Mouse (Mus musculus) yolk sac, embryonic 10.5 days (tissue): ENCODE data around the gene Aktip.

Source experiments
- DNase-seq: peaks from one replicate; pipeline ENCODE4 v3.0.0-alpha.2; 2017; ENCODE audit warnings: low spot score

Gene Aktip

DNA sequence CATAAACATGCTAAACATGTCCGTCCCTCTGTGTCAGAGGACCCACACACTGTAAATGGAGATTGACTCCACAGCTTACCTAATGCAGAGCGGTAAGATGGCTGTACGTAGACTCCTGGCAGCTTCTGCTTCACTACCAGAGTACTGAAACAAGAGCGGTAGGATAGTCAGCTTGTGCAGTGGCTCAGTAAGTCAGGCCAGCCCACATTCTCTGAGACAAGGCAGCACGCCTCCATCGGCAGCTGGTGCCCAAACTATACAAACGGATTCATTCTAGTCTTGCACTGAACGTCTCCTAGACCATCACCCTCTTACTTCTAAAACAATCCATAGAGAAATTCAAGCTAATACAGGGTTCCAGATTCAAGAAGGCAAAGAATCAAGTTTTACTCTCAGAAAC, 73.0 kb downstream of the Aktip start:
- DNase-seq = no peak

DNA sequence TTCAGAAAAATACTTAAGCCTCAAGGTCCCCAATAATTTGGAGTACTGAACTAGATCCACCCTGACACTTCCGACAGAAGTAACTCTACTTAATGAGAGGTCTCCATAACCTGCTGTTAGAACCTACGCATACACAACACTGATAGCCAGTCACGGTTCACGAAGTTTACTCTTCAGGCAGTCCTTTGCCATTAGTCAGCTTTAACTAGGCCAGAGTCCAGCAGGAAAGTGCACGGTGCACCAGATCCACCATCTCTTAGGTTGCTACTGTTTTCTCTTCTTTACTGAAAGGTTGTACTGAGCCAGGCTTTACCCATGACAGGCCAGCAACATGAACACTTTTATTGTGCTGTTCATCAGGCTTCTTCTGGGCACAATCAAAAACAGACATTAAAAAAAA, 75.5 kb downstream of the Aktip start:
- peak; percentile 40 for DNase-seq

DNA sequence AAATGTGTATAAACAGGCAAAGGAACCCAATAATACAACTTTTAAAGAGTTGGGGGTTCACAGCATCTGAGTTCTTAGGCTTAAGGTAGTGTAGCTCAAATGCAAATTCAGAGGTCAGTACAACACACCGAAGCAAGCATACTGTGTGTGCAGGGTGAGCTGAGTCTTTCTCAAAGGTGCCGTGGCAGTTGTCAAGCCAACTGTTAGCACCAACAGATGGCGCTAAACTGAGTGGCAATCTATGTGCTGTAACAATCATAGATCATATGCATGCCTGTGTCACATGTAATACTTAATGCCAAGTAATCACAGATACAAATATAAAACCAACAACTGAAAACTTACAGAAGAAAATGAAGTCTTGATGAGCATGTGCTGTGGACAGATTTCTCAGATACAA, 81.6 kb downstream of the Aktip start:
- DNase-seq = no peak

DNA sequence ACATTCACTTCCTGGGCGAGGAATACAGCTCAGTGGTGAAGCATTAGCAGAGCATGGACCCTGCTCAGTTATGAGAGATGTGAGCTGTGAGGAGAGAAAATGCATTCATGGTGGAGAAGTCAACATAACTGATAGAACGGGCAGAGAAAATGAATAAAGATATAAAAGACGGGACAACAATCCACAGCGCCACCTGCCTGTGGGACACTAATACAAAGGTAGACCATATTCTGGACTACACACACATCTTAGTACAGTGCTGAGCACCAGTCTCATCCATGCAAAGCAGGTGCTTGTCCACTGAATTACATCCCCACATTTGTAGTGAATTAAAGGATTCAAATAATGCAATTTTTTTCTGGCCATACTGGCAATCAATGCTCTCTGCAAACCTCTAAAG, 82.2 kb downstream of the Aktip start:
- DNase-seq = no peak

DNA sequence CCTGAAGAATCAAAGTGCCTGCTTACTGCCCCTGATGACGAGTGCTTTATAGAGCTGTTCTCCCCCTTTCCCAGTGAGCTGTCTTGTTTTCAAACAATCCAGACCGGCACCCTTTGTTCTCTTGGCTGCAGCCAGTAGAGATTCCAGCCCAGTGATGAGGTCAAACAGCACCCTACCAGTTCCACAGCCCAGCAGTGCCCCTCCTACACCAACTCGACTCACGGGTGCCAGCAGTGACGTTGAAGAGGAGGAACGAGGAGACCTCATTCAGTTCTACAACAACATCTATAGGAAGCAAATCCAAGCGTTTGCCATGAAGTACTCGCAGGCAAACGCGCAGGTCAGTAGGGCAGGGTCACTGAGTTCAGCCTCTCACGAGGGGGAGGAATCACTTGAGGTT, 84.9 kb downstream of the Aktip start:
- peak; percentile 37 for DNase-seq

DNA sequence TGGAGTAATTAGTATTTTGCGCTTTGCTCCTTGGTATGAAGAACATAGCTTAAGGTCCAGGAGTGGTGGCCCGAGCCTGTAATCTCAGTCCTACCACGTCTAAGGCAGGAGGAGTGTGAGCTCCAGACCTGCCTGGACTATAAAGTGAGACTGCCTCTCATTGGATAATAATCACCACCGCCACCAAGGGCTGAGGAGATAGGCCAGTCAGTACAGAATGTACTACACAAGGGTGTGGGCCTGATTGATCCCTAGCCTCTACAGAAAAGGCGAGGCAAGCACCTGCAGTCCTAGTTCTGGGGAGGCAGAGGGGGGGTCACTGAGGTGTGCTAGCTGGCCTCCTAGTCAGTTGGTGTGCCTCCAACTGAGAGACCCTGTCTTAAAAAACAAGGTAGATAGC, 85.3 kb downstream of the Aktip start:
- no peak for DNase-seq

DNA sequence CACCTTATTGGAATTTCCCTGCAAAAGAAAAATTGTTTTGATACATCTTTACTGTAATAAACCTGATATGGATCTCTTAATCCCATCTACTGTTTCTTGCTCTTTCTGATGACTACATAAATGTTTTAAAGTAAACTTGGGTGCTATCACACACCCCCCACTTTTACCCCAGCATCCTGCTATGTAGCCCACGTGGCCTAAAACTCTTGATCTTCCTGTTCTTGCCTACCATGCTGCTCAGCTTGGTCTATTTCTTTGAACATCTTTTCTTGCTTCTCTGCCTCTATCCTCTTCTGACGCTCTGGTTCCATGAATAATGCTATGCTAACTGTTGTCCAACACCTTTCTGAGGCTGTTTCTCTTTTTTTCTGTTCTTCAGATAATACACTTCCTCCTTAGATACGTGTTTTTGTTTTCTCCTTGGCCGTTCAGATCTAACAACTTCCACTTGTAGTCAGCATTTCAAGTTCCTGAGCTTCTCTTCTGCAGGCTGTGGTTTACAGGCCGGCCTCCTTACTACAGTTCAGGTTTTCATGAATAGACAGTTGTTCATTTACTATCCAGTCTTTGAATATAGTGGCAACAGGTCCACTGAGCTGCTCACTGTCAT, 87.8 kb downstream of the Aktip start:
- DNase-seq = no peak

DNA sequence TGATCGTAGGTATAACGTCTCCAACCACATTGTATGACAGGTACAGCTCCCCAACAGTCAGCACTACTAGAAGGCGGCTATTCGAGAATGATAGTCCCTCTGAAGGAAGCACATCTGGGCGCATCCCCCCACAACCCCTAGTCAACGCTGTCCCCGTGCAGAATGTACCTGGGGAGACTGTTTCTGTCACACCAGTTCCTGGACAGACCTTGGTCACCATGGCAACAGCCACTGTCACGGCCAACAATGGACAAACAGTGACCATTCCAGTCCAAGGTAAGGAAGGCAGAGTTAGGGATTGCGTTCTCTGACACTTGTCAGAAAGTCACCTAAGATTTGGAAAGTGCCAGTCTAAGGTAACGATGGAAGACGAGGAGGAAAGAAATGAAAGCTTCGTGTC, 93.5 kb downstream of the Aktip start:
- no peak for DNase-seq

DNA sequence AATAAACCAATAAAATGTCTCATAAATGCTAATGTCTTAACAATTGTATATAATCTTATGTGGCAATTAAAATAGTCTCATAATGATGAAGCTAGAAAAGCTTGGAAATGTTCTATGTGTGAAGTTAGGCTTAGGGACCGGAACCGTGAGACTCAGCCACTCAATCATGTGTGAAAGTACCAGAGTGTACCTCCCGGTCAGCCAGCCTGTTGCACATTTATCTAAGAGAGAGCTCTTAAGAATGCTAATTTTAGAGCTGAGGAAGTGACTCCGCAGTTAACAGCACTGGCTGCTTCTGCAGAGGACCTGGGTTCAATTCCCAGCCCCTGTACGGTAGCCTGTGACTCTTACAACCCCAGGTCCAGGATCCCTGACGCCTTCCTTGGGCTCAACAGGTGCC, 101.7 kb downstream of the Aktip start:
- no peak for DNase-seq

DNA sequence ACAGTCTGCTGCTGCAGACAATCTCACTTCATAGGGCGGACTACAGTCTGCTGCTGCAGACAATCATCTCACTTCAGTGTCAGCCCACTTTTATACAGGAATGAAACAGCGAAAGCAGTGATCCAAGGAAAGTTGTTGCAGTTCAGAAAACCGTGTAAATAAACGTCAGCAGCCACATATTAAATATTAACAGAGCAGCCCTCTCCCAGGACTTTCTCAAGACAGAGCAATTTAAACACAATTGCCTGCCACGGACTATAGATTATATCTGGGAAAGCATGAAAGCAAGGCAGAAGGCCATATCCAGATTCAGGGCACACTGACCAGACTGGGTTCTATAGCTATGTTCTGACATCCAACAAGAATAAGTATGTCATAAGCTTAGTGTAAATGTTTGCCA, 105.6 kb downstream of the Aktip start:
- peak; percentile 13 for DNase-seq

DNA sequence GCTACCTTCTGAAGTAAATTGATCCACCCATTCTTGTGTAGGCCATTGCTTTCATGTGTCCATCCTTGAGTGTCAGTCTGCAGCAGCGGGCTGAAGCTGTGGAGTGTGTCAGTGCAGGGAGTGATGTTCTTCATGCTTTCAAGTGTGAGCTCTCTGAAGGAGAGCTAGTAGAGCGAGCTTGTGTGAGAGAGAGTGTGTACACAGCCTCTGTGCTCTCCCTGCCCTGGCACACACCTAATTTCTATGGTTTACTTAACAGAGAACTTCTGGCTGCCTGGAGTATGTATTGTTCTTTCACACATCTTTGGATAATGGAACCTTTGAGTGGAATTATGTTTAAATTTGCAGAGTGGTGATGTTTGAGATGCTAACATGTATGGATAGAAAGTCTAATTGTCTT, 110.2 kb downstream of the Aktip start:
- no peak for DNase-seq

DNA sequence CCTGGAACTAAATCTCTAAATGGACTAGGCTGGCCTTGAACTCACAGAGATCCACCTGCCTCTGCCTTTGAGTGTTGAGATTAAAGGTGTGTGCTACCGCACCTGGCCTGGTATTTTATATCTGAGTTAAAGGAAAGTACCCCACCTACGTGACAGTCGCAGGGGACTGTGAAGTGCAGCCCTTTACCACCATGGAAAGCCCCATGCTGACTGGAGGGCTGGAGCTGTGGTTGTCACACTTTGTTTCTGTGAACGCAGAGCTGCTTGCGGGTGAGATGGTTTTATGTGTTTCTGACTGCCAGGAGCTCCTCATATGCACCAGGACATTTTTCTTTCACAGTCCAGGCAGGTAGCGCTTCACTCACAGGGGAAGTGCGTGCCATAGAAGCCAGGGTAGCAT, 111.3 kb downstream of the Aktip start:
- no peak for DNase-seq

DNA sequence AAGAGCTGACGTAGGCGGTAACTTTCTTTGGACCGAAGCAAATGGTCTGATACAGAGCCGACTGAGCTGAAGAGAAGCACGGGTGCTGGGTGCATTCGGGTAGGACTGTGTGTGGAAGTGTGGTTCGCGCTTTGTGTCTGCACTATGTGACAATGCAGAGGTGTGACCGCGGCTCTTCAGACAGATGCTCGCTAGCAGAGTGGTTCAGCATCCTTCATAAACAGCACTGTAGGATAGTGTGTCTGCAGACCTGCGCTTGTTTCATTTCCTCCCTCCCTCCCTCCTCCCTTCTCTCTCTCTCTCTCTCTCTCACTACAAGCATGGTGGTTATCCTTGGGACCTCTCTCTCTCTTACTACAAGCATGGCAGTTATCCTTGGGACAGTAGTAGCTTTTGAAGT, 117.3 kb downstream of the Aktip start:
- no peak for DNase-seq

DNA sequence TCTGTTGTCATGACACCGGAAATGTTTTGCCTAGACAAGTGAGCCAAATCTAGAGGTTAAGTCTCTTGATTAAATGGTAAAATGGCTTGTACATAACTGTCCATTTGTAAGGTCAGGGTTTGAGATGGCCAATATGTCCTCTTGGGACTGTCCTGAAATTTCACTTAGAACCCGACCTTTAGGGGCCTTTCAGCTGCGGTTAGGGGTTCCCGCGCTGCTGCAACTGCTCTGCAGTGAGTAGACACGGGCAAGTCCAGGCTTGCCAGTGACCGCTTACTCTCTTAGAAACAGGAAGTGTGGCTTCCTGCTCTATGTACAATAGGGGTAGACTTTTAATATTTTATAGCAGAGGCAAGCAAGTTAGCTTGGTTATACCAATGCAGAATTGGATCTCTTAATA, 117.9 kb downstream of the Aktip start:
- DNase-seq = no peak

DNA sequence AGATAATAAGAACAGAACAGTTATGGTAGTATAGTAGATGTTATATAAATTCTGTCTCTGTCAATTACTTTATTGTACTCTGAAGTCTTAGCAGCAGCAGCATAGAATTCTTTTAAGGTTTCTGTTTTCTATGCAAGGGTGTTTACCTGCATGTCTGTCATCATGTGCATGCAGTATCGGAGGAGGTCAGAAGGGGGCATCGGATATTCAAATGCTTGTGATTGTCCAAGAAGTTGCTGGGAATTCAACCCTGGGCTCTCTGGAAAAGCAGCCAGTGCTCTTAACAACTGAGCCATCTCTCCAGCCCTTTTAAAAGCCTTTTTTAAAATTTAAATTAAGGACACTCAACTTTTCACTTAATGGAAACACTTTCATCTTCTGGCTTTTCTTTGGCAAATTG, 120.1 kb downstream of the Aktip start:
- no peak for DNase-seq

DNA sequence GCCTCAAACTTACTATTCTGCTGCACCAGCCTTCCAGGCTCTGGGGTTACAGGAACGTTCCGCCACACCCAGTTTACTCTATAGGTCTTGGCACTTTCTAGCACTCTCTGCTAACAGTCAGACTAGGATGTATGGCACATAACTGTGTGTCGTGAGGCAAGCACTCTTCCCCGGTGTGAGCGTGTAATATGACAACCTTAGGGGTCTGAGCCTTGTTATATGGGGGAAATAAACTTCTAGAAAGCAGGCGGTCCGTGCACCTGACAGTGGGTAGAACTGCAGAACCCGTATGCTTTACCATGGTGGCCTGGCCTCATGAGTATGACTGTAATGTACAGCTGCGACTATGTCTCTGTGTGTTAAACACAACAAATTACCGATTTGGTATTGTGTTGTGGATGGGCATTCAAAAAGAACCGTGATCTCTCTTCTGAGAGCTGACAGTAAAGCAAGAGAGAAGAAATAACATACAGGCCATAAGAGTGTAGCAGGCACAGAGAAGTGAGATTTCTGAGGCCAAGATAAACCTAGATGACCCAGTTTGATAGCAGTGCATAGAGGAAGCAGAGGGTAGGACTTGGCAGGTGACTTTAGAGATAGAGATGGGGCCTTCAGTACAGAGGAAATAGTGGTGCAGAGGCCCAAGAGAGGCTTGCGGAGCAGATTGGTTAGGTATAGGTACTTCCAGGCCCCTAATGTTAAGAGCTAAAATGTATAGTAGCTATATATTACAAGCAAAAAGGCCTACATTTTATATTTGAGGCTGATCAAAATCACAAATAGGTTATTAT, 122.5 kb downstream of the Aktip start:
- no peak for DNase-seq

DNA sequence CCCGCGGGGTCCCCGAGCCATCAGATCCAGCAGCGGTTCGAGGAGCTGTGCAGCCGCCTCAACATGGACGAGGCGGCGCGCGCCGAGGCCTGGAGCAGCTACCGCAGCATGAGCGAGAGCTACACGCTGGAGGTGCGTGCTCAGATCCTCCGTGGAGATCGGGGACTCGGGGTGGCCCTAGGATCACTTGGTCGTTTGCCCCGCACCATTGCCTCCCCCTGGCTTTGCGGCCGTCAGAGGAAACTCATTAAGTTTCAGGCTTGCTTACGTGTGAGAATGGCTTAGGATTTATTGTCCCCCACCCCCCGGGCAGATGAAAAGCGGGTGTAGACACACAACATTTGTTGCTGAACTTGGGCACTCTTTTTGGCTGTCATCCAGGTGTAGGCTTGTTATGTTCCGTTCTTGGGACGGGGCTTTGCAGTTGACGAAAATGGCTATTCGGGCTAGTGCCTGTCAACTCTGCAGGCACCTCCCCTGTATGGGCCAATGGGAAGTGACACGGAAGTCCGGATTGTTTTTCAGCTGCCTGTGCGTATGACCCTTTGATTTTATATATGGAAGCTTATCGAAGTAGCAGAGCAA, 129.4 kb downstream of the Aktip start:
- DNase-seq = peak; percentile 80

DNA sequence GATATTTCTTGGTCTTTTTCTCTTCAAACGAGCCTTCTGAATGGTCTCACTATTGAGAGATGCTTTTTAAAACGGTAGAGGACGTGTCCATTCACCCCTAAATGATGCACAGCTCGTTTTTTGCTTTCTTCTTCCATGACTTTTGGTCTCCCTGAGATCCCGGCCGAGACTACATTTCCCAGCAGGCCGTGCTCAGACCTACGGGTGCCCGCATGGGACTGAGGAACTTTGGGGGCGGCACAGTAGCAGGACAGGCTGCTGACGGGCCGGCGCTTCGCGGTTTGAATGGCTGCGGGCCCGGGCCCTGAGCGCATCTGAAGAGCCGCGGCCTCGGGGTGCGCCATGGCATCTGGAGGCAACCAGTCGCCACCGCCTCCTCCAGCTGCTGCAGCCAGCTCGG, 129.9 kb downstream of the Aktip start, which contains the start of gene Rbl2:
Gene Rbl2, plus strand, starts transcription at position 224 of the 400 bp plus-strand sequence.
- DNase-seq = peak; percentile 94

DNA sequence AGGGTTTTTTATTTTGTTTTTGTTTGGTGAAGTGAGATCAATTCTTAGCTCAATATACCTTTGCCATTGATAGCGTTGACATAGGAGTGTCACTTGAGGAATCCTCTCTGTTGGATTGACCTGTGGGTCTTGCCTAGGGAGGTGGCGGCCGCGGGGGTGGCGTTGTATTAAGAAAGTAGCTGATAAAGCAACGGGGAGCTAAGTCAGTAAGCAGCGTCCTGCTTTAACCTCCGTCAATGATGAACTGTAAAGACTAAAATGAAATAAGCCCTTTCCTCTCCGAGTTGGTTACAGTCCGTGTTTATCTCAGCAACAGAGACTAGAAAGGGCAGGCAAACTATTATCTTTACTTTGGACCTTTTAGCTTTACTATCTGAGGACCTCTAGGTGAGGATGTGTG, 130.4 kb downstream of the Aktip start:
- DNase-seq = no peak

DNA sequence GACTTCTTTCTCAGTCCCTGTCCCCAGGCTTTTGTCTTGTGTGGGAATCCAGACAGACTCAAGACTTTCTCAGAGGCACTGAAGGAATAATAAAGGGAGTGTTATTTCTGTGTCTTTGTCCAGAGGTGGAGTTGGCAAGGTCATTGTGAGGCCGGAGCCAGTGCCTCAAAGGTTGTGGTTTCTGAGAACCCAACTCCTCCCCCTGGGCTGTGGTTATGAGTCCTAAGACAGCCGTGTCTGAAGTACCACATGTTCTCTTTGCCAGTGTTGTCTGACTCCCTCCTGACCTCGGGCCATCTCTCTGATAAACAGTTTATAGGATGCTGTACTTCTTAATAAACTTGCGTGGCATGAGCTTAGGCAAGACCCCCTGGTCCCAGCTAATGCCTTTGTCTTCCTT, 134.6 kb downstream of the Aktip start:
- DNase-seq = no peak
